Mouse (Mus musculus): Measurements from ENCODE around the gene Cd70. TPM values are rescaled to one million over a fixed set of nuclear protein-coding genes. Genes with fewer than 3 reads are reported as not detected.
A peak's percentile ranks its signal among the peaks of the same experiment; 100 is the strongest.

Cd70 gene
- polyA plus RNA-seq, 1 experiment from 2014 or later, result not detected

- ATAC-seq (ENCODE audit: insufficient number of reproducible peaks, insufficient read depth, low FRiP score, low TSS enrichment, low read depth), result no peak
- H3K27ac ChIP-seq, result no peak overlapping the region
- WGBS, result 59% methylated on average over 5 of the region's 5 CpGs
These were observed 21.2 kb upstream of the Cd70 start for GRCm38 (mm10) chr17:57170616-57171260.

GRCm38 (mm10) chr17:57166800-57167791 is 17.5 kb upstream of the Cd70 start:
- 0 out of 2 replicates have a peak, but pooled peaks cover 5% of the 10 kb centered on the region for H3K27me3 ChIP-seq
- peak overlapping the region; percentile 42 for H3K4me2 ChIP-seq
- 12% methylated on average over 10 of the region's 11 CpGs for WGBS
- ATAC-seq (ENCODE audit: insufficient number of reproducible peaks, insufficient read depth, low FRiP score, low TSS enrichment, low read depth), result peak; percentile 27; the same call in 1 of the 2 replicates
- no peak overlapping the region for H3K27ac ChIP-seq
- H3K9me3 ChIP-seq, result no peaks in the 10 kb centered on the region
- no peaks in the 10 kb centered on the region for H3K36me3 ChIP-seq
- H3K9ac ChIP-seq, result no peak overlapping the region
- H3K4me3 ChIP-seq, result no peak overlapping the region
- H3K4me1 ChIP-seq, result no peaks in the 10 kb centered on the region

More at GRCm38 (mm10) chr17:57170616-57171260, 21.2 kb upstream of the Cd70 start:
- H3K4me1 ChIP-seq, result no peaks in the 10 kb centered on the region
- H3K9ac ChIP-seq, result no peak overlapping the region
- H3K36me3 ChIP-seq, result no peaks in the 10 kb centered on the region
- no peak overlapping the region for H3K4me3 ChIP-seq
- H3K9me3 ChIP-seq, result no peaks in the 10 kb centered on the region
- H3K4me2 ChIP-seq, result no peak overlapping the region
- H3K27me3 ChIP-seq, result 0 out of 2 replicates have a peak, but pooled peaks cover 5% of the 10 kb centered on the region

- Histone ChIP-seq H3K27me3 (peaks cover 29% of the 10 kb centered on the region), H3K36me3 (no peaks in the 10 kb centered on the region), H3K9ac (no peak overlapping the region), H3K4me3 (no peak overlapping the region), H3K9me3 (no peaks in the 10 kb centered on the region), H3K4me2 (no peak overlapping the region), H3K27ac (no peak overlapping the region), H3K4me1 (peaks cover 8% of the 10 kb centered on the region; the same call in 1 of the 2 replicates)
- ATAC-seq (ENCODE audit: insufficient number of reproducible peaks, insufficient read depth, low FRiP score, low TSS enrichment, low read depth), result no peak
- WGBS, result 82% methylated on average over 4 of the region's 4 CpGs
These were observed 4.2 kb upstream of the Cd70 start for GRCm38 (mm10) chr17:57153787-57154186.

- no peak overlapping the region for H3K9ac ChIP-seq
- no peaks in the 10 kb centered on the region for H3K36me3 ChIP-seq
- H3K27me3 ChIP-seq, result peaks cover 36% of the 10 kb centered on the region
- H3K9me3 ChIP-seq, result no peaks in the 10 kb centered on the region
- peaks cover 8% of the 10 kb centered on the region; the same call in 1 of the 2 replicates for H3K4me1 ChIP-seq
- H3K27ac ChIP-seq, result no peak overlapping the region
- 82% methylated on average over 6 of the region's 6 CpGs for WGBS
- no peak for ATAC-seq (ENCODE audit: insufficient number of reproducible peaks, insufficient read depth, low FRiP score, low TSS enrichment, low read depth)
- no peak overlapping the region for H3K4me3 ChIP-seq
- no peak overlapping the region for H3K4me2 ChIP-seq
These were observed 3.4 kb upstream of the Cd70 start for GRCm38 (mm10) chr17:57153006-57153405.

GRCm38 (mm10) chr17:57148343-57148742 is 1.2 kb downstream of the Cd70 start:
- Histone ChIP-seq H3K4me2 (no peak overlapping the region), H3K9ac (no peak overlapping the region), H3K9me3 (no peaks in the 10 kb centered on the region), H3K27me3 (peaks cover 58% of the 10 kb centered on the region), H3K4me3 (no peak overlapping the region), H3K4me1 (peaks cover 8% of the 10 kb centered on the region; the same call in 1 of the 2 replicates), H3K36me3 (no peaks in the 10 kb centered on the region), H3K27ac (no peak overlapping the region)
- no peak for ATAC-seq (ENCODE audit: insufficient number of reproducible peaks, insufficient read depth, low FRiP score, low TSS enrichment, low read depth)
- WGBS, result 57% methylated on average over 4 of the region's 4 CpGs

GRCm38 (mm10) chr17:57145115-57145514 is 4.5 kb downstream of the Cd70 start:
- Histone ChIP-seq H3K36me3 (no peaks in the 10 kb centered on the region), H3K4me1 (peaks cover 8% of the 10 kb centered on the region; the same call in 1 of the 2 replicates), H3K27ac (no peak overlapping the region), H3K9ac (no peak overlapping the region), H3K4me3 (no peak overlapping the region), H3K4me2 (no peak overlapping the region), H3K27me3 (peaks cover 49% of the 10 kb centered on the region), H3K9me3 (no peaks in the 10 kb centered on the region)
- WGBS, result 64% methylated on average over 1 of the region's 1 CpGs
- ATAC-seq (ENCODE audit: insufficient number of reproducible peaks, insufficient read depth, low FRiP score, low TSS enrichment, low read depth), result no peak

GRCm38 (mm10) chr17:57143704-57144103 is 5.9 kb downstream of the Cd70 start:
- ATAC-seq (ENCODE audit: insufficient number of reproducible peaks, insufficient read depth, low FRiP score, low TSS enrichment, low read depth), result no peak
- Histone ChIP-seq H3K27ac (no peak overlapping the region), H3K4me1 (no peaks in the 10 kb centered on the region), H3K36me3 (no peaks in the 10 kb centered on the region), H3K27me3 (peaks cover 35% of the 10 kb centered on the region), H3K9me3 (no peaks in the 10 kb centered on the region), H3K4me3 (no peak overlapping the region), H3K9ac (no peak overlapping the region), H3K4me2 (no peak overlapping the region)
- WGBS, result 81% methylated on average over 3 of the region's 3 CpGs

- Histone ChIP-seq H3K4me1 (no peaks in the 10 kb centered on the region), H3K9ac (no peak overlapping the region), H3K4me2 (no peak overlapping the region), H3K27ac (no peak overlapping the region), H3K36me3 (no peaks in the 10 kb centered on the region), H3K4me3 (no peak overlapping the region), H3K9me3 (no peaks in the 10 kb centered on the region), H3K27me3 (peaks cover 6% of the 10 kb centered on the region; the same call in 1 of the 2 replicates)
- WGBS, result 87% methylated on average over 3 of the region's 3 CpGs
- ATAC-seq (ENCODE audit: insufficient number of reproducible peaks, insufficient read depth, low FRiP score, low TSS enrichment, low read depth), result no peak
These were observed 9.9 kb downstream of the Cd70 start for GRCm38 (mm10) chr17:57139708-57140107.

GRCm38 (mm10) chr17:57138676-57139075 is 10.9 kb downstream of the Cd70 start:
- Histone ChIP-seq H3K4me2 (no peak overlapping the region), H3K4me1 (no peaks in the 10 kb centered on the region), H3K27me3 (peaks cover 6% of the 10 kb centered on the region; the same call in 1 of the 2 replicates), H3K4me3 (no peak overlapping the region), H3K27ac (no peak overlapping the region), H3K36me3 (no peaks in the 10 kb centered on the region), H3K9me3 (no peaks in the 10 kb centered on the region), H3K9ac (no peak overlapping the region)
- no peak for ATAC-seq (ENCODE audit: insufficient number of reproducible peaks, insufficient read depth, low FRiP score, low TSS enrichment, low read depth)
- 79% methylated on average over 4 of the region's 4 CpGs for WGBS

GRCm38 (mm10) chr17:57135635-57136034 is 13.9 kb downstream of the Cd70 start:
- no peak overlapping the region for H3K27ac ChIP-seq
- H3K9ac ChIP-seq, result no peak overlapping the region
- H3K36me3 ChIP-seq, result no peaks in the 10 kb centered on the region
- H3K9me3 ChIP-seq, result no peaks in the 10 kb centered on the region
- H3K27me3 ChIP-seq, result no peaks in the 10 kb centered on the region
- 63% methylated on average over 3 of the region's 3 CpGs for WGBS
- H3K4me1 ChIP-seq, result no peaks in the 10 kb centered on the region
- ATAC-seq (ENCODE audit: insufficient number of reproducible peaks, insufficient read depth, low FRiP score, low TSS enrichment, low read depth), result no peak
- no peak overlapping the region for H3K4me2 ChIP-seq
- H3K4me3 ChIP-seq, result no peak overlapping the region

- Histone ChIP-seq H3K36me3 (no peaks in the 10 kb centered on the region), H3K4me2 (no peak overlapping the region), H3K9me3 (no peaks in the 10 kb centered on the region), H3K9ac (no peak overlapping the region), H3K4me1 (no peaks in the 10 kb centered on the region), H3K27me3 (no peaks in the 10 kb centered on the region), H3K27ac (no peak overlapping the region), H3K4me3 (no peak overlapping the region)
- 80% methylated on average over 2 of the region's 2 CpGs for WGBS
- no peak for ATAC-seq (ENCODE audit: insufficient number of reproducible peaks, insufficient read depth, low FRiP score, low TSS enrichment, low read depth)
These were observed 14.9 kb downstream of the Cd70 start for GRCm38 (mm10) chr17:57134693-57135092.

Data from embryonic facial prominence, embryonic 13.5 days (tissue).